8 mouse cellular contexts compared by ENCODE assay signal in the genomic region with DNA sequence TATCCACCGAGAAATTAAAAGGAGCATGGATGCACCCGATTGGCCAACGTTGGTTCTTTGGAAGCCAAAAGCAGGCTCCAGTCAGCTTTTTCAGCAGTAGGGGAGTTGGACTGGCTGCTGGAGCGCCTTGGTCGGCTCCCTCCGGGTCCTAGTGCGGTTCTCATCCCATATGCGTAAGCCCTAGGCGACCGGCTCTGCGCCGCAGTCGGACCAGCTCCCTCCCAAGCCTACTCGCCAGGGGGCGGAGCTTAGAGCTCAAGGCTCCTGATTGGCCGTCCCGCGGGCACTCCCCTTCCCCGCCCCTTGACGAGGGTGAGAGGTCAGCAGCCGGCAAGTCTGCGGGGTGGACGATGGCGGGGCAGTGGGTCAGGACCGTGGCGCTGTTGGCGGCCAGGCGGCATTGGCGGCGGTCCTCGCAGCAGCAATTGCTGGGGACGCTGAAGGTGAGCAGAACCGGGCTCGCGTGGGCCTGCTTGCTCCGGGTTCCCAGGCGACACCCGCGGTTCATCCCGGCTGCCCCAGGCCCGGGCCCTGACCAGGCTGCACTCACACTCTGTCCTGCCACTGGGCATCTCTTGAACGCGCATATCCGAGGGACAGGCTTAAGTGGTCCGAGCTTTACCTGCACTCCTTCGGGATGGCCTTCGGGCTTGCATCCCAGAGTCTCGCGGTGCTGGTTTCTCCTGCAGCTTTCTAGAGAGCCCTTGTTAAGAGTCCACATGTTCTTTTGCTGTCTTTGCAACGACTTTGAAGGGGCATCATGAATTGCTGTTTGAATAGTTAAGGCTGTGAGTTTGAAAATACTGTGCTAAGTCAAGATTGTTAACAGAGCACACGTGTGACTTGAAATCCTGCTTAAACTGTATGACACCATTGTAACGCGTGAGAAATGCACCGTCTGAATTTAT. TPM values are rescaled to one million over a fixed set of nuclear protein-coding genes. Genes with fewer than 3 reads are reported as not detected.
DNase-seq lines count a peak whose midpoint lies in the region; ATAC-seq and TF ChIP-seq lines count a peak whose summit lies in the region.

Gene Pcca, plus strand, starts transcription at position 308 of the 908 bp plus-strand sequence.

- no peaks in the 10 kb centered on the region for H3K36me3 ChIP-seq in ES-Bruce4 (ENCODE audit: control insufficient read depth, insufficient read depth, low read length, poor library complexity, severe bottlenecking)
- H3K36me3 ChIP-seq in forebrain, embryonic 14.5 days (ENCODE audit: control insufficient read depth, insufficient read depth, low read length), result no peaks in the 10 kb centered on the region
- no peaks in the 10 kb centered on the region for H3K36me3 ChIP-seq in neural tube, embryonic 15.5 days

- peak within 1 kb of the TSS; percentile 46 for H3K9ac ChIP-seq in ES-Bruce4 (ENCODE audit: low read depth, poor library complexity, severe bottlenecking)
- peak within 1 kb of the TSS; percentile 70 for H3K9ac ChIP-seq in forebrain, embryonic 14.5 days (ENCODE audit: low read length)
- peak within 1 kb of the TSS; percentile 80 for H3K9ac ChIP-seq in neural tube, embryonic 15.5 days (replicated peaks)

- peak within 1 kb of the TSS; percentile 71 for H3K4me2 ChIP-seq in forebrain, embryonic 14.5 days (ENCODE audit: low read length)
- peak within 1 kb of the TSS; percentile 79 for H3K4me2 ChIP-seq in neural tube, embryonic 15.5 days

- DNase-seq in forebrain, embryonic 14.5 days (ENCODE audit: low spot score), result peak; percentile 98
- peak; percentile 96 to 97 for DNase-seq in heart, postnatal 14 days
- DNase-seq in layer of hippocampus, adult 11-12 months (ENCODE audit: low spot score), result peak; percentile 98
- DNase-seq in lung, adult 18-20 months, result peak; percentile 98
- DNase-seq in testis, postnatal 14 days (ENCODE audit: low spot score), result peak; percentile 93

- H3K4me1 ChIP-seq in ES-Bruce4 (ENCODE audit: control insufficient read depth, insufficient read depth, low read length), result no peaks in the 10 kb centered on the region
- peaks cover 6% of the 10 kb centered on the region; the same call in 1 of the 2 replicates for H3K4me1 ChIP-seq in forebrain, embryonic 14.5 days (ENCODE audit: control insufficient read depth, insufficient read depth, low read length)
- H3K4me1 ChIP-seq in neural tube, embryonic 15.5 days, result peaks cover 8% of the 10 kb centered on the region

- peak within 1 kb of the TSS; percentile 64 for H3K27ac ChIP-seq in ES-Bruce4 (ENCODE audit: insufficient read depth, low read length)
- H3K27ac ChIP-seq in forebrain, embryonic 14.5 days (ENCODE audit: low read depth, low read length), result no peak within 1 kb of the TSS; the same call in 1 of the 2 replicates
- peak within 1 kb of the TSS; percentile 73 for H3K27ac ChIP-seq in neural tube, embryonic 15.5 days (replicated peaks)

- intact Hi-C loops in heart, postnatal 14 days (cut with DNase I), result no loop called here

- no peak for TF ChIP-seq CTCF in ES-Bruce4 (IDR thresholded peaks at IDR 0.05; ENCODE audit: low read depth, low read length)

- H3K4me3 ChIP-seq in ES-Bruce4 (ENCODE audit: low read depth, low read length), result peak within 1 kb of the TSS; percentile 71
- peak within 1 kb of the TSS; percentile 69 for H3K4me3 ChIP-seq in forebrain, embryonic 14.5 days (ENCODE audit: low read depth, low read length)
- H3K4me3 ChIP-seq in neural tube, embryonic 15.5 days (replicated peaks), result peak within 1 kb of the TSS; percentile 88

- peak; percentile 99 for ATAC-seq in cerebellum, adult (ENCODE audit: insufficient number of reproducible peaks, low FRiP score, low TSS enrichment)
- ATAC-seq in forebrain, embryonic 14.5 days, result peak; percentile 100
- peak; percentile 100 for ATAC-seq in neural tube, embryonic 15.5 days (ENCODE audit: low FRiP score)

- TF ChIP-seq POLR2A in ES-Bruce4 (IDR thresholded peaks at IDR 0.05; ENCODE audit: insufficient read depth, low read length), result no peak

- no peaks in the 10 kb centered on the region for H3K9me3 ChIP-seq in ES-Bruce4 (replicated peaks; ENCODE audit: control insufficient read depth, insufficient read depth, low read length, poor library complexity, severe bottlenecking)
- H3K9me3 ChIP-seq in forebrain, embryonic 14.5 days (replicated peaks; ENCODE audit: control insufficient read depth, low read length), result no peaks in the 10 kb centered on the region
- H3K9me3 ChIP-seq in neural tube, embryonic 15.5 days (replicated peaks), result no peaks in the 10 kb centered on the region

- no peak for TF ChIP-seq EP300 in ES-Bruce4 (IDR thresholded peaks at IDR 0.05; ENCODE audit: insufficient read depth, low read depth, low read length)

- WGBS in forebrain, embryonic 14.5 days, result 1% methylated on average over 54 of the region's 54 CpGs
- WGBS in neural tube, embryonic 15.5 days, result 2% methylated on average over 53 of the region's 54 CpGs

- H3K27me3 ChIP-seq in ES-Bruce4 (ENCODE audit: control insufficient read depth, insufficient read depth, low read length, poor library complexity, severe bottlenecking), result no peaks in the 10 kb centered on the region
- no peaks in the 10 kb centered on the region for H3K27me3 ChIP-seq in forebrain, embryonic 14.5 days (replicated peaks; ENCODE audit: control insufficient read depth, insufficient read depth, low read length)
- no peaks in the 10 kb centered on the region for H3K27me3 ChIP-seq in neural tube, embryonic 15.5 days (replicated peaks)

RNA-seq across cellular contexts. Expression of gene Pcca, which starts in this region (rescaled TPM):
- polyA plus RNA-seq in ES-Bruce4 (2011; ENCODE audit: insufficient read depth, insufficient read length, low read depth, missing spikeins), result 25.1 and 32.7 TPM in 2 replicates
- 25.0 and 25.7 TPM in 2 replicates for polyA plus RNA-seq in forebrain, embryonic 14.5 days (2014; fragmentation: Nextera tagmentation; extraction: Ambion mirVana)
- 10 to 100 TPM; 58.6 to 63.4 TPM for total RNA-seq in heart, postnatal 14 days (2021)
- polyA plus RNA-seq in neural tube, embryonic 15.5 days (2015; fragmentation: Nextera tagmentation; extraction: Ambion mirVana), result 27.5 and 28.1 TPM in 2 replicates
